Mouse (Mus musculus) kidney, postnatal 14 days (tissue): Measurements from ENCODE around the gene Ube2ql1.
A peak's percentile ranks its signal among the peaks of the same experiment; 100 is the strongest.

ENCODE experiments used
- DNase-seq: peaks from one replicate; pipeline ENCODE4 v3.0.0; 2022; ENCODE audit warnings: mixed read lengths

Ube2ql1 gene

GRCm38 (mm10) chr13:69739759-69740135 is at the start of gene Ube2ql1:
TSS of gene Ube2ql1 (minus strand) at chr13:69739889.
- DNase-seq = peak; percentile 90

GRCm38 (mm10) chr13:69788704-69789103 is 49.0 kb upstream of the Ube2ql1 start:
- DNase-seq = no peak

- no peak for DNase-seq
Measured at GRCm38 (mm10) chr13:69778221-69778620, 38.5 kb upstream of the Ube2ql1 start.

- no peak for DNase-seq
Measured at GRCm38 (mm10) chr13:69772358-69772757, 32.7 kb upstream of the Ube2ql1 start.

- DNase-seq = no peak
Measured at GRCm38 (mm10) chr13:69770538-69771456, 31.1 kb upstream of the Ube2ql1 start.

GRCm38 (mm10) chr13:69768152-69768551 is 28.5 kb upstream of the Ube2ql1 start:
- no peak for DNase-seq

GRCm38 (mm10) chr13:69764646-69765045 is 25.0 kb upstream of the Ube2ql1 start:
- DNase-seq = no peak

GRCm38 (mm10) chr13:69761393-69761792 is 21.7 kb upstream of the Ube2ql1 start:
- DNase-seq = no peak

GRCm38 (mm10) chr13:69758979-69759378 is 19.3 kb upstream of the Ube2ql1 start:
- no peak for DNase-seq

GRCm38 (mm10) chr13:69752875-69753274 is 13.2 kb upstream of the Ube2ql1 start:
- DNase-seq = no peak

GRCm38 (mm10) chr13:69751510-69751909 is 11.8 kb upstream of the Ube2ql1 start:
- no peak for DNase-seq

- no peak for DNase-seq
Measured at GRCm38 (mm10) chr13:69748756-69749155, 9.1 kb upstream of the Ube2ql1 start.

- peak; percentile 51 for DNase-seq
Measured at GRCm38 (mm10) chr13:69740331-69741285, 919 bp upstream of the Ube2ql1 start.

GRCm38 (mm10) chr13:69739091-69739758 is 464 bp downstream of the Ube2ql1 start:
- DNase-seq = no peak

GRCm38 (mm10) chr13:69738461-69738971 is 1.2 kb downstream of the Ube2ql1 start:
- peak; percentile 20 for DNase-seq

GRCm38 (mm10) chr13:69737444-69738185 is 2.1 kb downstream of the Ube2ql1 start:
- DNase-seq = no peak

GRCm38 (mm10) chr13:69732636-69733035 is 7.1 kb downstream of the Ube2ql1 start:
- DNase-seq = no peak

GRCm38 (mm10) chr13:69725376-69725775 is 14.3 kb downstream of the Ube2ql1 start:
- no peak for DNase-seq

GRCm38 (mm10) chr13:69721141-69721540 is 18.5 kb downstream of the Ube2ql1 start:
- DNase-seq = no peak

- no peak for DNase-seq
Measured at GRCm38 (mm10) chr13:69717860-69718598, 21.7 kb downstream of the Ube2ql1 start.

- DNase-seq = no peak
Measured at GRCm38 (mm10) chr13:69708236-69708635, 31.5 kb downstream of the Ube2ql1 start.
